Mouse (Mus musculus) spleen, postnatal 4 days (tissue): ENCODE data around the gene Sephs1.
A peak's percentile ranks its signal among the peaks of the same experiment; 100 is the strongest.

Experiments used
- DNase-seq, 2 experiments: peaks; one replicate each; pipeline ENCODE4 v3.0.0; 2022; ENCODE audit warnings: low spot score in 2 of 2

Gene Sephs1

GRCm38 (mm10) chr2:4881350-4882248, at the start of gene Sephs1:
Gene Sephs1, plus strand, starts transcription at chr2:4881564.
- peak; percentile 81 to 91 for DNase-seq

GRCm38 (mm10) chr2:4832166-4832565, 49.2 kb upstream of the Sephs1 start:
- DNase-seq = no peak

DNA sequence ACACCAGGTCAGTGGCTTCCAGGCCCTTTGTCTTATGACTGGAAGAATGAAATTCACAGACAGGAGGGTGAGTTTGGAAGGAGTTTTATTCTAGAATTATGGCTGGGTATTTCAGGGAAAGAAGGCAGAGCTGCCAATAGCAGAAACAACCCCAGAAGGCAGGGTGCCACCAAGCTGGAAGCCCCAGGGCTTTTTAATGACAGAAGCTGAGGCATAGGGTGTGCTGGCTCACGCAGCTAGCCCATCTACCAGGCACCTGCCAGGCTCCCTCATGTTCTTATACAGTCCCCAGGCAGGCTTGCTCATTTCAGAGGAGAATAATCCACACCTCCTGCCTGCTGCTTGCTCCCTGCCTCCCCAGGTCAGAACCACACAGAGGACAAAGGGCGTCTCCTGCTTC, 31.9 kb upstream of the Sephs1 start:
- DNase-seq = no peak

DNA sequence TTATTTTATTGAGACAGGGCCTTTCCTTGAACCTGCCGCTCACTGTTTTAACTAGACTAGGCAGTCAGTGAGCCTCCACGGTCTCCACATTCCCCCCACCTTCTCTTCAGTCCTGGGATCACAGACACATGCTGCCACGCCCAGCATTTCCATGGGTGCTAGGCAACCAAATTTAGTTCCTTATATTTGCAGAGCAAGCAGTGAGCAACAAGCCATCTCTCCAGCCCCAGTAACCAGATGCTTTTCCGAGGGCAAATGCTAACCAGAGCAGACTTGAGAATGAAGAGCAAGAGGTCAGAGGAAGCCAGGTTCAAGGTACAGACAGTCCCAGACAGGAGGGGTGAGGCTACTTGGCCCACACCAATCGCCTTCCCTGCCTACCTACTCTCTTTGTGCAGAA, 24.2 kb upstream of the Sephs1 start:
- no peak for DNase-seq

DNA sequence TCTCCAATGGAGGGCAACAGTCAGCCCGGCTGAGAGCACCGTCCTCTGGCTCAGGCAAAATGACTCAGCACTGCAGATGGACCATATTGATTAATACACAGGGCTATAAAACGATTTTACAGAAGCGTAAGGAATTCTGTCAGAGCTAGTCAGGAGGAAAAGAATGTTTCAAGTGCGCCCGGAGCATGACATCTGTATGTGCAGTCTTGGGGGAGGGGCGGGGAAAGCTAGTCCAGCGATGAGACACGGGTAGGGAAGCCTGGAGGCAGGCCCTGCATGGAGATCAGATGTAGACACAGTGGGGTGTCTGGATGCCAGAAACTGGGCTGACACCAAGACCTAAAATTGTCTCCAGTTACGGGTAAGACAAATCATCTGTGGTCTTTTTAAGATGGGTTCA, 23.2 kb upstream of the Sephs1 start:
- no peak for DNase-seq

DNA sequence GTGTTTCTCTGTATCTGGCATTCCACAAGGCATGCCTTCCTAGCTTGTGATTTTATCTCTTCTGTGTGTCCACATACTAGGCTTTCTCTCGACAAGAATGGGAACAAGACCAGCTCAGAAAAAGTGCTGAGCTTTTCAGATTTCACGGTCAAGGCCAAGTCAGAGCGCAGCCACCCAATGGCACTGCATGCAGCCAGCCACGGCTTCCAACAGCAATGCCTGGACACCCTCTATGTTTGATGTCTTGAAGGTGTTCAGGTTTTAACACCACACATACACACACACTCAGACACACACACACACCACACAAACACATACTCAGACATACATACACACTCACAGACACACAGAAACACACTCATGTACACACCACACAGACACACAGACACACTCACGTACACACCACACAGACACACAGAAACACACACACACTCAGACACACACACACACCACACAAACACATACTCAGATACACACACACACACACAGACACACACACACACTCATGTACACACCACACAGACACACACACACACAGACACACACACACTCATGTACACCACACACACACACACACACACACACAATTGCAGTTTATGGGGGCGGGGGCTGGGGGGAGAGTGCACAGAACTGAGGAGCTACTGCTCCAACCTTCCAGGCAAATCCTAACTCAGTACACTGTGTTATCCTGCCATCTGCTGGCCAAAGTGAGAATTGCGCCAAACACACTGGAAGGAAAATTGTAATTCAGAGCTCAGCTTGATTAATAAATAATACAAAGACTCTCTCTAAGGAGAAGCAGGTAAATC, 17.2 kb upstream of the Sephs1 start:
- peak; percentile 54 to 88 for DNase-seq

- no peak for DNase-seq
These were observed 16.5 kb upstream of the Sephs1 start for GRCm38 (mm10) chr2:4864817-4865296.

GRCm38 (mm10) chr2:4868028-4868725, 13.2 kb upstream of the Sephs1 start:
- DNase-seq = no peak

DNA sequence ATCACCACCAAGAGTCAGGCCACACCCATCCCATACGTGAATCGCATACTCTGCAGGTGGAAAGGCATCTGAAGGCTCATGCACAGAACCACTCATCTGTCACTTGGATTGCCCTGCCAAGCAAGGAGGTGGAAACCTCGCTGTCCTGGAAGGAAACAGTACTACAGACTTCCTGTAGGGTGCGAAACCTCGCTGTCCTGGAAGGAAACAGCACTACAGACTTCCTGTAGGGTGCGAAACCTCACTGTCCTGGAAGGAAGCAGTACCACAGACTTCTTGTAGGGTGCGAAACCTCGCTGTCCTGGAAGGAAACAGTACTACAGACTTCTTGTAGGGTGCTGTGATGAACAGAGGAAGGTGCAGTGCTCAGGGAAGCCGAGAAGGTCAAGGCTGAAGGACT, 8.6 kb upstream of the Sephs1 start:
- no peak for DNase-seq

- DNase-seq = no peak
These were observed 8.0 kb upstream of the Sephs1 start for GRCm38 (mm10) chr2:4873331-4873730.

- DNase-seq = no peak
These were observed 6.3 kb upstream of the Sephs1 start for GRCm38 (mm10) chr2:4875090-4875489.

GRCm38 (mm10) chr2:4876131-4876530, 5.2 kb upstream of the Sephs1 start:
- DNase-seq = no peak

GRCm38 (mm10) chr2:4880737-4881349, 521 bp upstream of the Sephs1 start:
- DNase-seq = peak; percentile 19 to 65

GRCm38 (mm10) chr2:4882249-4882791, 956 bp downstream of the Sephs1 start:
- DNase-seq = peak; percentile 62 to 83

GRCm38 (mm10) chr2:4883009-4883704, 1.8 kb downstream of the Sephs1 start:
- DNase-seq = no peak

GRCm38 (mm10) chr2:4886896-4887295, 5.5 kb downstream of the Sephs1 start:
- no peak for DNase-seq

DNA sequence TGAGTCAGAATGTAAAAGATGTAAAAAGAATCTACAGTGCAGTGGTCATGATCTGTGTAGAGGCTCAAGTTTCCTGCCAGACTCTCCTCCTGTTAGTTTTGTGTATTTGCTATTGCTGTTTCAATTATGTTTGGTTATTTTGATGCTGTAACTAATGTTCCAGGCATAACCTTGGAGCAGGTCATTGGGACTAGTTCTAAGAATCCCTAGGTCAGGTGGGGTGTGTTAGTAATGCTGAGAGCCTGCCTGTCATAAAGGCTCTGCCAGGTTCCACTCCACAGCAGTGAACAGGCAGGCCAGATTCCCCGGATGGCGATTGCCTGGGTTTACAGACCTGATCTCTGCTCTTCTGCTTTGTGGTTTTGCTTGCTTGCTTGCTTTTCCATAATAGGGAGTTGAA, 14.2 kb downstream of the Sephs1 start:
- no peak for DNase-seq

GRCm38 (mm10) chr2:4896970-4897369, 15.6 kb downstream of the Sephs1 start:
- no peak for DNase-seq

GRCm38 (mm10) chr2:4900624-4901023, 19.3 kb downstream of the Sephs1 start:
- DNase-seq = no peak

DNA sequence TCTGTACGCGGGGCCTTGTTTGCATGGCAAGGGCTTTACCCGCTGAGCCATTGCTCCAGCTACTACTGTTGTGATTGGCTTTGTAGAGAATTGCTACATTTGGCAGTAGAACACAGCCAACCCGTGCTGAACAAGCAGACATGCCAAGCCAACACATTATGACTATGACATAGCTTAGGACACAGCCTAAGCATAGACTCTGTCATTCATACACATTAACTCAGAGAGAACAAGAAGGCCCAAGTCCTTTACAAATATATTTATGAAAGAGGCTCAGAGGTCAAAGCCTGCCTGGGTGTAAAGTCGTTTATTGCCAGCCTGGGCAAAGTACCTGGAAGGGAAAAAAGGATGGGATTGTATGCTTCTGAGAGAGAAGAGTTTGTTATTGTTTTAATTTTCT, 21.0 kb downstream of the Sephs1 start:
- DNase-seq = no peak

GRCm38 (mm10) chr2:4907120-4907519, 25.8 kb downstream of the Sephs1 start:
- DNase-seq = no peak
